Mouse (Mus musculus): ENCODE measurements around the gene Cab39. TPM values are rescaled to one million over a fixed set of nuclear protein-coding genes. Genes with fewer than 3 reads are reported as not detected.
A peak's percentile ranks its signal among the peaks of the same experiment; 100 is the strongest.

Gene Cab39
- polyA plus RNA-seq, 1 experiment from 2014 or later: 11.2 TPM

DNA sequence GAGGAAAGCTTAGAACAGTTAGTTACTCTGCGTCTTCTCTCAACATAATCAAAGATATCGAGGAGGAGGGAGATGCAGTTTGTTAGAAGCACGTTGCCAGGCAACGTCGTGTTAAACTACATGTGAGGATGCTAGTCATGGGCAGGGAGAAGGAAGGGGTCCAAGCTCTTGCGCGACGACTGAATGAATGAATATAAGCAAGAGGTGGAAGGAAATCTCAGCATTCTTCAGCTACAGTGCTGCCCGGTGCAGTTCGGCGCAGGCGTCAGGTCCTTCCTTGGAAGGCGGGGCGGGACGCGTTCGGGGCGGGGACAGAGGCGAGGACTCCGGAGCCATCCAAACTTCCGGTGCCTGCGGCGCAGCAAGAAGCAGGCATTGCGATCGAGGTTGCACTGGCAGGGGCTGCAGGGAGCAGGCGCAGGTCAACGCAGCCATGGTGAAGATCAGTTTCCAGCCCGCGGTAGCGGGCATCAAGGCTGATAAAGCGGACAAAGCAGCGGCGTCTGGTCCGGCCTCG lies 101.0 kb downstream of the Cab39 start, which contains the start of gene Itm2c:
Gene Itm2c (plus strand): TSS at position 51 of the 517 bp plus-strand sequence.
- H3K4me2 ChIP-seq: peak within 1 kb of the TSS; percentile 90
- H3K9me3 ChIP-seq (replicated peaks): no peaks in the 10 kb centered on the region
- H3K36me3 ChIP-seq (replicated peaks): no peaks in the 10 kb centered on the region
- H3K4me1 ChIP-seq (replicated peaks): peaks cover 49% of the 10 kb centered on the region
- peak within 1 kb of the TSS; percentile 35; the same call in 1 of the 2 replicates for H3K27ac ChIP-seq (replicated peaks)
- peak; percentile 56 for ATAC-seq (ENCODE audit: insufficient read depth)
- H3K4me3 ChIP-seq (replicated peaks): peak within 1 kb of the TSS; percentile 71
- H3K9ac ChIP-seq: peak within 1 kb of the TSS; percentile 49
- WGBS (ENCODE audit: insufficient replicate concordance): 2% methylated on average over 35 of the region's 35 CpGs
- no peaks in the 10 kb centered on the region for H3K27me3 ChIP-seq

DNA sequence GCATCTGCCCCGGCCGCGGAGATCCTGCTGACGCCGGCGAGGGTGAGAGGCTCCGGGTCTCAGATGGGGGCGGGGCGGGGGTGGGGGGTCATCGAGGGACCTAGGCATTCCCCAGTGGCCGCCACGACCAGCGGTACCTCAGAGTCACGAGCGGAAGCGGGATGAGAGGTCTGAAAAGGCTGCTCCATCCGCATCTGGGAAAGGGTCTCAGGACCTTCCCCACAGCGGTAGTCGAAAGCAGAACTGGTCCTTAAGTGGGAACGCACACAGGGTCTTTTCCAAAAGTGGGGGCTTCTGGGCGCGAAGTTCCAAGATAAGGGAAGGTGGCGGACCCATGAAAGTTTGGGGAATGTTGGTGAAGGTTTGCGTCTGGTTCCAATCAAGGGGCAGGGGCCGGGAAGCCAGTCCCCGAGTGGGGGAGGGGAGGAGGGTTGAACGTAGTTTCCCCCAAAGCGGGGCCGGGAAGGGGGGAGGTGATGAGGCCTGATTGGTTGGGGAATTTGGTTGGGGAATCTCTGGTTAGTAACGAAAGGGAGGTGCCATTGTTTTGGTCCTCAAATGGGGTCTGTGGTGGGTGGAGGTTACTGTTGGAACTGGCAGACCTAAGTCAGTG lies 101.6 kb downstream of the Cab39 start:
- H3K9me3 ChIP-seq (replicated peaks): no peaks in the 10 kb centered on the region
- H3K4me2 ChIP-seq: peak overlapping the region; percentile 90
- H3K36me3 ChIP-seq (replicated peaks): no peaks in the 10 kb centered on the region
- peak overlapping the region; percentile 49 for H3K9ac ChIP-seq
- peak; percentile 22 for ATAC-seq (ENCODE audit: insufficient read depth)
- H3K4me3 ChIP-seq (replicated peaks): peak overlapping the region; percentile 71
- H3K4me1 ChIP-seq (replicated peaks): peaks cover 54% of the 10 kb centered on the region
- H3K27me3 ChIP-seq: no peaks in the 10 kb centered on the region
- peak overlapping the region; percentile 35; the same call in 1 of the 2 replicates for H3K27ac ChIP-seq (replicated peaks)
- 2% methylated on average over 30 of the region's 30 CpGs for WGBS (ENCODE audit: insufficient replicate concordance)

DNA sequence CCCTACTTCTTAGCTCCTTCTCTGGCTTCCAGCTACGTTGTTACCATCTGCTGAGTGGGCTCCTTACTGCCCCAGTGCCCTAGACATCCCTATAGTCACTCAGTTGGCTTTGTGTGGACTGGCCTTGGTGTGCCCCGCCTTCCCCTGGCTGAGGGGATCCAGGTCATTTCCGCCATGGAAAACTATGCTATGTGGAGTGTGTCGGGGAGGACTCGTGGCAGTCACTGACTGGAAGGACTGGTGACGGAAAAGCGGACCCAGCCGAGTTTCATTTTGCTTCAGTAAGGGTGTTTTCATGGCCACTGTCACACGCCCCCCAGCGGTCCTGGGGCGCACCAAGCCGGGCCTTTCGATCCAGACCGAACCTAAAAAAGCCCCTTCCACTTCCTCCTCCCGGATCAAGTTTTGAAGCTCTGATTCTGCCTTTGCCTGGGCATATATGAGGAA lies 102.2 kb downstream of the Cab39 start:
- Histone ChIP-seq H3K27ac (replicated peaks) (peak overlapping the region; percentile 3; the same call in 1 of the 2 replicates), H3K4me3 (replicated peaks) (peak overlapping the region; percentile 71), H3K4me2 (peak overlapping the region; percentile 90), H3K9ac (peak overlapping the region; percentile 49), H3K27me3 (no peaks in the 10 kb centered on the region), H3K4me1 (replicated peaks) (peaks cover 59% of the 10 kb centered on the region), H3K9me3 (replicated peaks) (no peaks in the 10 kb centered on the region), H3K36me3 (replicated peaks) (no peaks in the 10 kb centered on the region)
- ATAC-seq (ENCODE audit: insufficient read depth): peak; percentile 51
- WGBS (ENCODE audit: insufficient replicate concordance): 3% methylated on average over 15 of the region's 15 CpGs

DNA sequence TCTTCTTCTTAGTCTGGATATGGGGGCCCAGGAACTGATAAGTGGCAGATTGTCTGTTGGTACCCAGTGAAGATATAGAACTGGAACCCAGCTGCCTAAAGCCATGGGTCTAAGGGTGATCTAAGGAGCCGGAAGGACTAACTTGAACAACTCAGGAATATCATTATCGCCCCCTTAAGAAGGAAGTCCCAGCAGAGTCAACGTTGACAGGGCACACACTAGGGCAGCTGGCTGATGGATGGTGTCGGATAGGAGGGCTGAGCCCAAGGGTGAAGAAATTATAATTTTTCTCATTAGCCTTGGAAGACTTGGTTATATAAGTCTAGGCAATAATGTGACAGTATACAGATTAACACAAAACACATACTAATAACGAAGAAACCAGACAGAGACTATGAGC lies 102.9 kb downstream of the Cab39 start:
- Histone ChIP-seq H3K27me3 (no peaks in the 10 kb centered on the region), H3K9me3 (replicated peaks) (no peaks in the 10 kb centered on the region), H3K27ac (replicated peaks) (no peak overlapping the region), H3K9ac (no peak overlapping the region), H3K4me3 (replicated peaks) (0 out of 2 replicates have a peak overlapping the region, but pooled peaks have one; percentile 71), H3K4me1 (replicated peaks) (peaks cover 66% of the 10 kb centered on the region), H3K4me2 (peak overlapping the region; percentile 90), H3K36me3 (replicated peaks) (no peaks in the 10 kb centered on the region)
- 60% methylated on average over 5 of the region's 5 CpGs for WGBS (ENCODE audit: insufficient replicate concordance)
- ATAC-seq (ENCODE audit: insufficient read depth): no peak

DNA sequence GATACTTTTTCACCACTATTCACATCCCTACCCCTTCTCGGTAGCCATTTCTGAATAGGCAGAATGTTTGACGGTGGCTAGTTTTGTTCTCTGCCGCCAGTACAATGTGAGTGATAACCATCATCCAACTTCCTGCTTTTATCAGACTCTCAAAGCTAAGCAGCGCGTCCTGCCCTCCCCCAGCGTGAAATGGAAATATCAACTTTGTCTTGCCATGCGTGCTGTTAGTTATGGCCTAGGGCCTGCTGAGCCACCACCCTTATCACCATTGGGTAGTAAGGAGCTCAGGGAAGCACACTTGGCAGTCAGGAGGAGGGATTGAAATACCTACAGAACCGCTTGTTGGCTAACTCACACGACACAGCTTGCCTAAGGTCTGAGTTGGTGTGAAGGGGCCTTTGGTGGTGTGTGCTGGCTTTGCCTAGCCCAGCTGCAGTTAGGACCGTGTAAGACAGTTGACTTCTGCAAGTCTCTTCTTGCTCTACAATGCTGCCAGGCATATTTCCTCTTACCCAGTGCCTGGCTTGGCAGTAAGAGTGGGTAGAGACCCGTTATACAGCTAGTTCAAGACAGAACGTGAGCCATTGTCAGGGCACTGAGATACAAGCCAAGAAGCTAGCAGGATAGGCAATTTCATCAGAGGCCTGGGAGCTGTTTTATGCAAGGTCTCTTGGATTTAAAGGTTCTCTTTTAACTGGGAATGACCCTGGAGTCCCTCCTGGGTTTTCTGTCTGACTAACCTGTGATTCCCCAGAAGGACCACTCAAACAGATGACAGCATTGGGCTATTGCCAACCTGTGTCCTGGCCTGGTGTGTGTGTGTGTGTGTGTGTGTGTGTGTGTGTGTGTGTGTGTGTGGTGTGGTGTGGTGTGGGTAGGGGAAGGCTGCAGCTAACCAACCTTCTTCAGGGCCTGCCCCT lies 103.8 kb downstream of the Cab39 start:
- no peak overlapping the region for H3K4me3 ChIP-seq (replicated peaks)
- no peaks in the 10 kb centered on the region for H3K36me3 ChIP-seq (replicated peaks)
- no peak overlapping the region for H3K9ac ChIP-seq
- no peaks in the 10 kb centered on the region for H3K27me3 ChIP-seq
- no peak overlapping the region for H3K27ac ChIP-seq (replicated peaks)
- 23% methylated on average over 12 of the region's 12 CpGs for WGBS (ENCODE audit: insufficient replicate concordance)
- H3K9me3 ChIP-seq (replicated peaks): no peaks in the 10 kb centered on the region
- H3K4me2 ChIP-seq: peak overlapping the region; percentile 90
- no peak for ATAC-seq (ENCODE audit: insufficient read depth)
- peaks cover 75% of the 10 kb centered on the region for H3K4me1 ChIP-seq (replicated peaks)

DNA sequence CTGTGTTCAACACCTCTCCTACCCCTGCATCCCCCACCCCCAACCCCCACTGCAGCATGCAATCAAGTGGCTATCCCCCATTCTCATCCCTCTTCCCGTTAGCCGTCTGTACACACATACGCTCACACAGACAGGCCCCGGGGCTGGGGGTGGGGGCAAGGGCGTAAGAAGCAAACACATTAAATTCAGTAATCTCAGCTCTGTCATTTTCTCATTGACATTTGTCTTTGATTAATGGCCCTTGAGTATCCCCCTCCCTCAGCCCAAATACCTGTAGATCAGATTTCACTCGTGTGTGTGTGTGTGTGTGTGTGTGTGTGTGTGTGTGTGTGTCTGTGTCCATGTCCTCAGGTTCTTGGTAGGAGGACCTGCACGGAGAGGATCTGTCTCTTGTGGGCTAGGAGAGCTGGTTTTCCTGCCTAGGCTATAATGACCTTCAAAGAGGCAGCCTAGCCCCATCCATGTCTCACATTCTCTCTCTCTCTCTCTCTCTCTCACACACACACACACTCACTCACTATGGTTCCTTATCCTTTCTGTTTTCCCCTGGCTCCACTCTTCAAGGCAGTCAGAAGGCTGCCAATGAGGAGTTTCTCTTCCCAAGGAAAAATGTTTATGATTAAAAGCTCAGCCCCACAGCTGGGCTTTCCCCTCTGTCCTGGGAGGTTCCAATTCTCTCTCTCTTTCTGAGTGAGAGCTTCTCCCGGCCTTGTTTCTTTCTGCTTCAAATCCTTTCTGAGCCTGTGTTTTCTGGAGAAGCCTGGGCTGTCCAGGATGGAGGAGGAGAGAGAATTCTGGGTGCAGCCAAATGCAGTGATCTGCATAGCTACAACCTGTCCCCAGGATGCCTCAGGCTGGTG lies 104.9 kb downstream of the Cab39 start:
- no peaks in the 10 kb centered on the region for H3K9me3 ChIP-seq (replicated peaks)
- H3K36me3 ChIP-seq (replicated peaks): no peaks in the 10 kb centered on the region
- peaks cover 78% of the 10 kb centered on the region for H3K4me1 ChIP-seq (replicated peaks)
- no peak overlapping the region for H3K4me2 ChIP-seq
- H3K9ac ChIP-seq: no peak overlapping the region
- H3K27ac ChIP-seq (replicated peaks): no peak overlapping the region
- no peak overlapping the region for H3K4me3 ChIP-seq (replicated peaks)
- H3K27me3 ChIP-seq: no peaks in the 10 kb centered on the region
- no peak for ATAC-seq (ENCODE audit: insufficient read depth)
- 56% methylated on average over 8 of the region's 8 CpGs for WGBS (ENCODE audit: insufficient replicate concordance)

DNA sequence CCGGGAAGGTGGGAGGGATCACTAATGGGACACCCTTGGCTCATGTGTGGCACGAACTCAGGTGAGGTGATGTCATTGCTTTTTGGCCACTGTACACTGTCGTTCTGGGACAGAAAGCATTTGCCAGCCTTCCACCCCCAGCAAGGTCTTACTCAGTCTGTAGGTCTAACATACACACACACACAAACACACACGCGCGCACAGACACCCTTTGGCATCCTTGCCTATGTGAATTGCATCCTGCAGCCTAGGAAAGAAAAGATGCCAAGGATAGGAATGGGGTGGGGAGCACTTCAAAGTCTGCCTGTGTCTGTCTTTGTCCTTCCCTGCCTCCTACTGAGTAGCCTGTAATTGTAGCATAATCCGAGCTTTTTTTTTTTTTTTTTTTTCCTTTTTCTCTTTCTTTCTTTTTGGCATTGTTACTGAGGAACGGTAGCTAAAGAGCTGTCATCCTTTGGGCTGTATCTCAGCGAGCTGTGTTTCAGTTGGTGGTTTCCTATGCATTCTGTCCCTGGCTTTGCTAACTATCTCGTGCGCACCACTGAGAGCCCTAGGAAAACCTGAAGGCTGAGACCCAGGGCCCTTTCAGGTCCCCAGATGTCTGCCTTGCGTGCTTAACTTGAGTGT lies 105.6 kb downstream of the Cab39 start:
- Histone ChIP-seq H3K4me1 (replicated peaks) (peaks cover 76% of the 10 kb centered on the region), H3K36me3 (replicated peaks) (no peaks in the 10 kb centered on the region), H3K9ac (no peak overlapping the region), H3K27me3 (no peaks in the 10 kb centered on the region), H3K27ac (replicated peaks) (no peak overlapping the region), H3K9me3 (replicated peaks) (no peaks in the 10 kb centered on the region), H3K4me3 (replicated peaks) (no peak overlapping the region), H3K4me2 (no peak overlapping the region)
- 52% methylated on average over 12 of the region's 12 CpGs for WGBS (ENCODE audit: insufficient replicate concordance)
- ATAC-seq (ENCODE audit: insufficient read depth): no peak

DNA sequence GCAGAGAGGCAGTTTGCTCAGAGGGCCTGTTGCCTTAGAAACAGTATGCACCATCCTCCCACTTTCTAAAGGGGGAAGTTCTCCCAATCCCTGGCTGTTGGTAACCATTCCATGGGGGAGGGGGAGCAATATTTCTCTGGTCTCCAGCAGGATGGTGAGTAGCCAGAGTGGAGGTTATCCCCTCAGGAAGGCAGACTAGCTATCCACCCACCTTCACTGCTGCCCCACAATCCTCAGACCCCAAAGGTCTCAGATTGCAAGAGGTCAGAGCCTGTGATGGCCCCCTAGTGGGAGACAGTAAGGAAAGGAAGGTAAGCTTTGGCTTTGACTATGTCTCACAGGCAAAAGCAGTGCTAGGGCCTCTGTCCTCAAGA lies 106.1 kb downstream of the Cab39 start:
- H3K4me3 ChIP-seq (replicated peaks): no peak overlapping the region
- H3K4me2 ChIP-seq: no peak overlapping the region
- H3K27me3 ChIP-seq: no peaks in the 10 kb centered on the region
- H3K27ac ChIP-seq (replicated peaks): no peak overlapping the region
- peaks cover 71% of the 10 kb centered on the region for H3K4me1 ChIP-seq (replicated peaks)
- H3K36me3 ChIP-seq (replicated peaks): 0 out of 2 replicates have a peak, but pooled peaks cover 2% of the 10 kb centered on the region
- H3K9ac ChIP-seq: no peak overlapping the region
- no peaks in the 10 kb centered on the region for H3K9me3 ChIP-seq (replicated peaks)
- no peak for ATAC-seq (ENCODE audit: insufficient read depth)

DNA sequence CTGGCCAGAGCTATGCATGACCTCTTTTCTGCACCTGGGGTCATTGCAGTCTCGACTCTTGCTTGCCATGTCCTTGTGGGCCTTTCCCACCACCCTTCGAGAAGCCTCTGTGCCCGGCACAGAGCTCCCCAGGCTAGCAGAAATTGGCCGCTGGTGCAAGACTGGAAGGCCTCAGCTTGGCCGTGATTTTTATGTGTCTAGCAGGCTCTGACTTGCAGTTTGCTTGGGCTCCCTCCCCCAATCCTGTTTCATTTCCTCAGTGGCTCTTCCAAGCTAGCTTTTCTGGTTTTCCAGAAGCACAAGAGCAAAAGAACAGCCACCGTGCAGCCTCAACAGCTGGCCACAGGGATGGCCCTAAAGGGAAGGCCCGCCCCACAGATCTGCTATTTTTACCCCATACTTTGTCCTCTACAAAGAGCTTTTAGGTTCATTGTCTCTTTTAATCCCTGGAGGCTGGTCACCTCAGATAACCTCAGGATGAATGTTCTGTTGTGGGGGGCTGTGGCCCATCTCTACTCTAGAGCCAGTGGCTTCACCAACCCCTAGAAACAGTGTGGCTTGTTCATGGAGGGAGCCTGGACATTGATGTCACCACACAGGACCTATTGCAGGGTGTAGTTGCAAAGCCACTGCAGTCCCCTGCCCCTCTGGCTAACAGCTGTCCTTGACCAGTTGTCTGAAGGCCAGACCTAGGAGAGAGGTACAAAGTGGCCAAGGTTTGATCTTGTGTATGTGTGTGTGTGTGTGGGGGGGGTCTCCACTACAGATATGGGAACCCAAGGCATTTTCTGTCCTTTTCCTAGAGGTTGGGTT lies 107.5 kb downstream of the Cab39 start:
- H3K27me3 ChIP-seq: no peaks in the 10 kb centered on the region
- no peak overlapping the region for H3K27ac ChIP-seq (replicated peaks)
- H3K9ac ChIP-seq: no peak overlapping the region
- no peaks in the 10 kb centered on the region for H3K9me3 ChIP-seq (replicated peaks)
- no peak for ATAC-seq (ENCODE audit: insufficient read depth)
- H3K4me1 ChIP-seq (replicated peaks): peaks cover 60% of the 10 kb centered on the region
- no peak overlapping the region for H3K4me2 ChIP-seq
- no peak overlapping the region for H3K4me3 ChIP-seq (replicated peaks)
- WGBS (ENCODE audit: insufficient replicate concordance): 48% methylated on average over 7 of the region's 7 CpGs
- peaks cover 7% of the 10 kb centered on the region; the same call in 1 of the 2 replicates for H3K36me3 ChIP-seq (replicated peaks)
